ENCODE assay signal across 27 mouse cellular contexts in genomic region chr12:57285303-57286059, GRCm38 (mm10). TPM values are rescaled to one million over a fixed set of nuclear protein-coding genes. Genes with fewer than 3 reads are reported as not detected.
DNase-seq lines count a peak whose midpoint lies in the region; ATAC-seq and TF ChIP-seq lines count a peak whose summit lies in the region.
"Had no signal": no experiment of that assay in that cellular context is flagged by ENCODE, and none has a peak within 500 bp of the region (broad histone marks: within the 10 kb centered on the region; RNA-seq: fewer than 3 reads in every experiment).

No protein-coding gene starts in this region.

- peak; percentile 53 for TF ChIP-seq RAD21 in MEL (IDR thresholded peaks at IDR 0.05; ENCODE audit: low read depth, low read length)

- H3K9ac ChIP-seq in kidney, postnatal 0 days (ENCODE audit: low read depth, low read length) = no peak overlapping the region
- no peak overlapping the region for H3K9ac ChIP-seq in lung, postnatal 0 days (replicated peaks; ENCODE audit: low read depth)
- H3K9ac ChIP-seq in MEL (ENCODE audit: control insufficient read depth, low read depth, low read length, poor library complexity, severe bottlenecking) = no peak overlapping the region
- H3K9ac ChIP-seq in stomach, embryonic 14.5 days (replicated peaks; ENCODE audit: low read depth, low read length) = no peak overlapping the region
- H3K9ac ChIP-seq: forebrain, postnatal 0 days; hindbrain, embryonic 14.5 days; kidney, embryonic 15.5 days; limb, embryonic 15.5 days; lung, embryonic 15.5 days; midbrain, embryonic 13.5 days; neural tube, embryonic 13.5 days had no signal

- no peak overlapping the region for H3K4me2 ChIP-seq in kidney, postnatal 0 days (ENCODE audit: low read length)
- no peak overlapping the region for H3K4me2 ChIP-seq in lung, postnatal 0 days (replicated peaks; ENCODE audit: low read depth, low read length)
- H3K4me2 ChIP-seq in stomach, embryonic 14.5 days (replicated peaks; ENCODE audit: low read depth, low read length) = no peak overlapping the region
- H3K4me2 ChIP-seq: hindbrain, embryonic 14.5 days; kidney, embryonic 15.5 days; limb, embryonic 15.5 days; lung, embryonic 15.5 days; midbrain, embryonic 13.5 days; neural tube, embryonic 13.5 days had no signal

- peak; percentile 16 for DNase-seq in kidney, postnatal 0 days (ENCODE audit: low spot score)
- DNase-seq in kidney, adult 2 months = no peak
- peak; percentile 73 for DNase-seq in lung, postnatal 0 days (ENCODE audit: low spot score)
- DNase-seq in lung, postnatal 10 days = no peak
- no peak for DNase-seq in MEL (ENCODE audit: low read depth, low spot score)
- DNase-seq in heart, adult 9 months (ENCODE audit: low spot score in 2 of 2) = no peak
- DNase-seq in cerebellum, adult 11-12 months = no peak
- DNase-seq: adrenal gland, postnatal 36 days; cerebellum, postnatal 10 days; forebrain, postnatal 0 days; gastrocnemius, postnatal 25 days; heart, adult 2 months; left cerebral cortex, postnatal 4 days; retina, postnatal 1 day; right cerebral cortex, postnatal 25 days; spleen, adult 18-20 months; thymus, adult 2 months; thymus, postnatal 4 days had no signal

- no peak for TF ChIP-seq POLR2A in kidney, adult 2 months (IDR thresholded peaks at IDR 0.05; ENCODE audit: low read depth, low read length)
- no peak for TF ChIP-seq POLR2A in MEL (IDR thresholded peaks at IDR 0.05; ENCODE audit: control insufficient read depth in 1 of 2, insufficient read depth in 1 of 2, low read depth in 1 of 2, low read length in 2 of 2, poor library complexity in 1 of 2)

- ATAC-seq in kidney, postnatal 0 days (replicated peaks; ENCODE audit: low FRiP score, low read depth) = no peak
- peak; percentile 48; the same call in 1 of the 2 replicates for ATAC-seq in lung, postnatal 0 days
- peak; percentile 61; the same call in 1 of the 2 replicates for ATAC-seq in stomach, embryonic 14.5 days (ENCODE audit: insufficient number of reproducible peaks, insufficient read depth, low FRiP score, low read depth)
- ATAC-seq: forebrain, postnatal 0 days; midbrain, embryonic 13.5 days had no signal

- no peaks in the 10 kb centered on the region for H3K27me3 ChIP-seq in kidney, postnatal 0 days (ENCODE audit: insufficient read depth, low read length)
- H3K27me3 ChIP-seq in kidney, adult 2 months (replicated peaks; ENCODE audit: control insufficient read depth, insufficient read depth, low read length) = no peaks in the 10 kb centered on the region
- H3K27me3 ChIP-seq in lung, postnatal 0 days (replicated peaks; ENCODE audit: insufficient read depth, low read length) = no peaks in the 10 kb centered on the region
- H3K27me3 ChIP-seq in MEL (ENCODE audit: control insufficient read depth in 1 of 2, insufficient read depth in 2 of 2, low read length in 2 of 2) = no peaks in the 10 kb centered on the region
- no peaks in the 10 kb centered on the region for H3K27me3 ChIP-seq in stomach, embryonic 14.5 days (ENCODE audit: control insufficient read depth, insufficient read depth, low read length)
- H3K27me3 ChIP-seq: kidney, embryonic 15.5 days; limb, embryonic 15.5 days; lung, embryonic 15.5 days; midbrain, embryonic 13.5 days had no signal

- no peaks in the 10 kb centered on the region for H3K79me2 ChIP-seq in MEL (ENCODE audit: control insufficient read depth, insufficient read depth, low read length, poor library complexity)

- TF ChIP-seq CTCF in kidney, postnatal 0 days (IDR thresholded peaks at IDR 0.05; ENCODE audit: low read depth) = peak; percentile 34; the same call in 1 of the 2 replicates
- TF ChIP-seq CTCF in kidney, adult 2 months (conservative IDR thresholded peaks at IDR 0.05; ENCODE audit: insufficient read depth, insufficient read length, low read depth, low read length) = no peak
- peak; percentile 37; the same call in 1 of the 2 replicates for TF ChIP-seq CTCF in lung, postnatal 0 days (IDR thresholded peaks at IDR 0.05)
- TF ChIP-seq CTCF in MEL (IDR thresholded peaks at IDR 0.05 in 2 of 3, conservative IDR thresholded peaks at IDR 0.05 in 1 of 3; ENCODE audit: control insufficient read depth in 1 of 3, insufficient read depth in 1 of 3, low read depth in 2 of 3, low read length in 3 of 3, poor library complexity in 1 of 3, severe bottlenecking in 1 of 3) = peak in 1 of 3 experiments; percentile 31; a peak in 2 of 6 replicates

- no peaks in the 10 kb centered on the region for H3K9me3 ChIP-seq in kidney, postnatal 0 days (replicated peaks; ENCODE audit: low read length)
- H3K9me3 ChIP-seq in lung, postnatal 0 days (ENCODE audit: low read length) = no peaks in the 10 kb centered on the region
- H3K9me3 ChIP-seq in MEL (replicated peaks; ENCODE audit: insufficient read depth, low read length) = no peaks in the 10 kb centered on the region
- H3K9me3 ChIP-seq in stomach, embryonic 14.5 days (ENCODE audit: control insufficient read depth, low read depth, low read length) = no peaks in the 10 kb centered on the region
- H3K9me3 ChIP-seq: G1E; kidney, embryonic 15.5 days; limb, embryonic 15.5 days; lung, embryonic 15.5 days; midbrain, embryonic 13.5 days; neural tube, embryonic 13.5 days had no signal

- 81% methylated on average over 5 of the region's 5 CpGs for WGBS in kidney, postnatal 0 days
- 79% methylated on average over 5 of the region's 5 CpGs for WGBS in kidney, adult 2 months
- WGBS in lung, postnatal 0 days = 64% methylated on average over 5 of the region's 5 CpGs
- 74% methylated on average over 5 of the region's 5 CpGs for WGBS in stomach, embryonic 14.5 days

- H3K36me3 ChIP-seq in kidney, postnatal 0 days (ENCODE audit: insufficient read depth, low read length) = no peaks in the 10 kb centered on the region
- no peaks in the 10 kb centered on the region for H3K36me3 ChIP-seq in kidney, adult 2 months (ENCODE audit: control insufficient read depth, insufficient read depth, low read length)
- no peaks in the 10 kb centered on the region for H3K36me3 ChIP-seq in lung, postnatal 0 days (ENCODE audit: insufficient read depth, low read length)
- H3K36me3 ChIP-seq in MEL (ENCODE audit: control insufficient read depth in 1 of 2, insufficient read depth in 2 of 2, low read length in 2 of 2) = peaks cover 0 to 2% of the 10 kb centered on the region in 2 experiments; a peak in 1 of 4 replicates
- H3K36me3 ChIP-seq in stomach, embryonic 14.5 days (ENCODE audit: control insufficient read depth, insufficient read depth, low read length) = no peaks in the 10 kb centered on the region
- H3K36me3 ChIP-seq: G1E; kidney, embryonic 15.5 days; limb, embryonic 15.5 days; lung, embryonic 15.5 days; midbrain, embryonic 13.5 days; neural tube, embryonic 13.5 days had no signal

- H3K4me1 ChIP-seq in kidney, postnatal 0 days (replicated peaks; ENCODE audit: insufficient read depth, low read length) = no peaks in the 10 kb centered on the region
- H3K4me1 ChIP-seq in kidney, adult 2 months (ENCODE audit: control insufficient read depth, insufficient read depth, low read length) = no peaks in the 10 kb centered on the region
- no peaks in the 10 kb centered on the region for H3K4me1 ChIP-seq in lung, postnatal 0 days (ENCODE audit: insufficient read depth, low read depth, low read length)
- peaks cover 0 to 5% of the 10 kb centered on the region in 2 experiments; a peak in 1 of 4 replicates for H3K4me1 ChIP-seq in MEL (ENCODE audit: control insufficient read depth in 1 of 2, insufficient read depth in 2 of 2, low read length in 2 of 2)
- H3K4me1 ChIP-seq in stomach, embryonic 14.5 days (ENCODE audit: control insufficient read depth, insufficient read depth, low read length) = no peaks in the 10 kb centered on the region
- H3K4me1 ChIP-seq: kidney, embryonic 15.5 days; limb, embryonic 15.5 days; lung, embryonic 15.5 days; midbrain, embryonic 13.5 days; neural tube, embryonic 13.5 days had no signal

- H3K27ac ChIP-seq in kidney, postnatal 0 days = no peak overlapping the region
- H3K27ac ChIP-seq in kidney, adult 2 months (ENCODE audit: insufficient read depth, low read depth, low read length) = no peak overlapping the region
- no peak overlapping the region for H3K27ac ChIP-seq in lung, postnatal 0 days (ENCODE audit: low read length)
- H3K27ac ChIP-seq in MEL (ENCODE audit: control insufficient read depth, low read depth, low read length) = no peak overlapping the region
- H3K27ac ChIP-seq in stomach, embryonic 14.5 days (ENCODE audit: low read length) = no peak overlapping the region
- H3K27ac ChIP-seq: heart, adult 2 months; hindbrain, embryonic 14.5 days; kidney, embryonic 15.5 days; limb, embryonic 15.5 days; lung, embryonic 15.5 days; midbrain, embryonic 13.5 days; neural tube, embryonic 13.5 days had no signal

- H3K4me3 ChIP-seq in kidney, postnatal 0 days (replicated peaks; ENCODE audit: low read depth, low read length) = no peak overlapping the region
- no peak overlapping the region for H3K4me3 ChIP-seq in kidney, adult 2 months (ENCODE audit: insufficient read depth, low read depth, low read length)
- H3K4me3 ChIP-seq in lung, postnatal 0 days (ENCODE audit: low read depth, low read length) = no peak overlapping the region
- H3K4me3 ChIP-seq in MEL (ENCODE audit: control insufficient read depth in 1 of 2, insufficient read depth in 1 of 2, low read depth in 2 of 2, low read length in 2 of 2) = no peak overlapping the region
- no peak overlapping the region for H3K4me3 ChIP-seq in stomach, embryonic 14.5 days (ENCODE audit: low read depth, low read length)
- H3K4me3 ChIP-seq: heart, adult 2 months; kidney, embryonic 15.5 days; limb, embryonic 15.5 days; lung, embryonic 15.5 days; midbrain, embryonic 13.5 days; myocyte; neural tube, embryonic 13.5 days had no signal

- no peak for TF ChIP-seq EP300 in lung, postnatal 0 days (IDR thresholded peaks at IDR 0.05)
- TF ChIP-seq EP300 in MEL (IDR thresholded peaks at IDR 0.05; ENCODE audit: low read depth in 1 of 2, low read length in 2 of 2) = no peak

RNA-seq across cellular contexts. Expression of gene Mipol1, which starts 55.3 kb away (rescaled TPM):
- polyA plus RNA-seq in kidney, postnatal 0 days (2015; fragmentation: Nextera tagmentation; extraction: Ambion mirVana) = 12.5 and 13.1 TPM in 2 replicates
- 1.5 and 1.7 TPM in 2 replicates for polyA plus RNA-seq in kidney, adult 2 months (2012; rRNA removed)
- 5.7 and 6.4 TPM in 2 replicates for polyA plus RNA-seq in lung, postnatal 0 days (2015; fragmentation: Nextera tagmentation; extraction: Ambion mirVana)
- 4.0 and 4.4 TPM in 2 replicates for total RNA-seq in MEL (2012; rRNA removed)
- 1 to 10 TPM in 1 of 2 experiments, not detected in 1; 8.3 TPM for polyA plus RNA-seq in MEL (2012; ENCODE audit: insufficient read depth in 1 of 2, insufficient read length in 2 of 2, low read depth in 1 of 2, low replicate concordance in 2 of 2, missing spikeins in 1 of 2)
- 13.5 and 14.8 TPM in 2 replicates for polyA plus RNA-seq in stomach, embryonic 14.5 days (2014; fragmentation: Nextera tagmentation; extraction: Ambion mirVana)

RNA-seq across cellular contexts. Expression of gene Prps1l3, which starts 55.3 kb away (rescaled TPM):
- polyA plus RNA-seq in kidney, postnatal 0 days (2015; fragmentation: Nextera tagmentation; extraction: Ambion mirVana) = 46.6 and 53.9 TPM in 2 replicates
- 12.5 and 15.0 TPM in 2 replicates for polyA plus RNA-seq in kidney, adult 2 months (2012; rRNA removed)
- polyA plus RNA-seq in lung, postnatal 0 days (2015; fragmentation: Nextera tagmentation; extraction: Ambion mirVana) = 22.9 and 24.8 TPM in 2 replicates
- total RNA-seq in MEL (2012; rRNA removed) = 70.7 and 81.2 TPM in 2 replicates
- polyA plus RNA-seq in MEL (2012; ENCODE audit: insufficient read depth in 1 of 2, insufficient read length in 2 of 2, low read depth in 1 of 2, low replicate concordance in 2 of 2, missing spikeins in 1 of 2) = 10 to 100 TPM in 1 of 2 experiments, not detected in 1; 52.6 TPM
- polyA plus RNA-seq in stomach, embryonic 14.5 days (2014; fragmentation: Nextera tagmentation; extraction: Ambion mirVana) = 81.1 and 81.5 TPM in 2 replicates

Comparison
In these comparisons a context has a peak if more than half of its experiments do, and no peak if none do; other contexts are left out.
1. DNase-seq: peak in kidney, postnatal 0 days (single experiment) and lung, postnatal 0 days (single experiment); none in kidney, adult 2 months (single experiment), lung, postnatal 10 days (single experiment), MEL (single experiment), heart, adult 9 months (0 of 2) and cerebellum, adult 11-12 months (single experiment).